Mouse (Mus musculus): ENCODE data around the gene Nek4. TPM values are rescaled to one million over a fixed set of nuclear protein-coding genes. Genes with fewer than 3 reads are reported as not detected.

Gene Nek4
- polyA plus RNA-seq, 1 experiment: 5.0 TPM

DNA sequence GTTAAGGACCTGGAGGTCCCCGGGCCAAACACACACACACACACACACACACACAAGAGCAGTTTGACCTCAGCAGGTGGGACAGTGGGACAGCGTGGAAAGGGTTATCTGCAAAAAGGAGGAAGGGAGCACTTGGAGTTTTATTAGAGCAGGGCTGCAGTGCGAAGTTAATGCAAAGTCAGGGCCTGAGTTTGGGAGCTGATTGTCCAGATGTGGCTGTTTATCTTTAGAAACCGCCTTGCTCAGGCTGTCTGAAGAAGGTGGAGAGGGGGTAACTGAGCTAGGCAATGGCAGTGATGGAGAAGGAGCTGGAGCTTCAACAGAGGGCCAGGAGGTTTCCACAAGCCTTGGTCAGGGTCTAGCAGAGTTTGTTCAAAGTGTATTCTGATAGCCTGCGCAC lies 55.6 kb downstream of the Nek4 start:
- peaks cover 3% of the 10 kb centered on the region for H3K4me1 ChIP-seq (ENCODE audit: control insufficient read depth, insufficient read depth, insufficient read length, low read length)
- H3K27ac ChIP-seq (replicated peaks; ENCODE audit: low read depth, low read length): no peak overlapping the region
- H3K4me3 ChIP-seq (ENCODE audit: insufficient read depth, low read depth, low read length): no peak overlapping the region

DNA sequence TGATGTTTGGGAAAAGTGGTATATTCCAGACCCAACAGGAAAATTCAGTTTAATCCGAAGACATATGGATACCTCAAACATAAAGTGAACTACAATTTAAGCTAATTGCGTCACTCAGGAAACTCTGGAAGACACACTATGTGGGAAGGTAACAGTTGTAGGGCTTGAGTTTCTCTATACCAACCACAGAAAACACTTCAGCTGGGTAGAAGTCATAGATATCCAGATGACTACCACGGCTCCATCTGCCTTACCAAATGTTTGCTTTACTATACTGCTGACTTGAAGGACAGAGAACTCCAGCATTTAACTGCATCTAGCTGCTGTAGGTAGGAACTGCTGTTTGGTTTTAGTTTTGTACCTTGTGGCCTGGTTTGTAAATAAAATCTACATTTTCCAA lies 60.4 kb downstream of the Nek4 start:
- Histone ChIP-seq H3K4me1 (ENCODE audit: control insufficient read depth, insufficient read depth, insufficient read length, low read length) (no peaks in the 10 kb centered on the region), H3K4me3 (ENCODE audit: insufficient read depth, low read depth, low read length) (no peak overlapping the region), H3K27ac (replicated peaks; ENCODE audit: low read depth, low read length) (no peak overlapping the region)

DNA sequence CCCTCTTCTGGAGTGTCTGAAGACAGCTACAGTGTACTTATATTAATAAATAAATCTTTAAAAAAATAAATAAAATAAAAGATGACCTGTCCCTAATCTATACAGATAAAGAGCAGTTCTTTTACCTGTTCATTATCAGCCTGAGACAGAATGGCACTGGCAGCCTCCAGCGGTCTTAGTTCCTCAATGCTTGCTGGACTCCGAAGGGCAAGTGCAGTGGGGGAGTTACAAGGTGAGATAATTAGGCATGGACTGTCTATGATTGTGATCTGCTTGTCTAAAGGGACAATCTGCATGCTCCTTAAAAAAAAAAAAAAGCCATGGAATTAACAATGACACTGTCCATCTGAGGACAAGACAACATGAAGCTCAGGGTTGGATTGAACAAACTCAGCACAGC lies 62.8 kb downstream of the Nek4 start:
- Histone ChIP-seq H3K4me3 (ENCODE audit: insufficient read depth, low read depth, low read length) (no peak overlapping the region), H3K27ac (replicated peaks; ENCODE audit: low read depth, low read length) (no peak overlapping the region), H3K4me1 (ENCODE audit: control insufficient read depth, insufficient read depth, insufficient read length, low read length) (0 out of 2 replicates have a peak, but pooled peaks cover 4% of the 10 kb centered on the region)

DNA sequence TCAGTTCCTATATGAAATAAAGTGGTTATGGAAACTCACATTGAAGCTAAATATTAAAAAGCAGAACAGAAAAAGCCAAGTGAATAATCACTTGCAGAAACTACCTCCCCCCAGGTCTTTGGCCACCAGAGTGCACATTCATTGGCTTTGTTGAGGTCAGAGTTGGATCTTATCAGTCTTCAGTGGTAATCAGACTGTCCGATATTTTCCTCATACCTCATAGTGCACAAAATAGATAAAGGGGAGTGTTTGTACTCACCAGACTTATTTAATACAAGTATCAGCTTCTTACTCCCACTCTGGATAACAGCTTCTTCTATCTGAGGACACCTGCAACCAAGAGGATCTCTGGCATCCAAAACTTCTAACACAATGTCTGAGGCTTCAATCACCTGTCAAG lies 64.9 kb downstream of the Nek4 start:
- H3K27ac ChIP-seq (replicated peaks; ENCODE audit: low read depth, low read length): no peak overlapping the region
- H3K4me1 ChIP-seq (ENCODE audit: control insufficient read depth, insufficient read depth, insufficient read length, low read length): peaks cover 6% of the 10 kb centered on the region; the same call in 1 of the 2 replicates
- no peak overlapping the region for H3K4me3 ChIP-seq (ENCODE audit: insufficient read depth, low read depth, low read length)

DNA sequence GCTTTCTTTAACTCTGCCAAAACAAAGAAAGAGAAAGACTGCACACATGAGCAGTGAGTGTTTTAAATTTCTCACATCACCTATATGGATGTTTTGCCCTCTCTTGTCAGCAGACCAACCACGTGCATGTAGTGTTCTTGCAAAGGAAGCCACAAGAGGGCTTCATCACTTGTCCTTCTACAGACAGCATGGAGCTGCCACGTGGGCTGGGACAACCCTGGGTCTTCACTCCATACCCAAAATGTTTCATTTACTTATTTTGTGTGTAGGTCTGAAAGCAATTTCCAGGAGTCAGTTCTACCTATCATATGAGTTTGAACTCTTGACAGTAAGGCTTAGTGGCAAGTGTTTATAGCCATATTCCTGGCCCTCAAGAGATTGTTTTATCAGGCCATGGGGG lies 66.7 kb downstream of the Nek4 start:
- Histone ChIP-seq H3K4me3 (ENCODE audit: insufficient read depth, low read depth, low read length) (peak overlapping the region; percentile 84), H3K4me1 (ENCODE audit: control insufficient read depth, insufficient read depth, insufficient read length, low read length) (peaks cover 6% of the 10 kb centered on the region; the same call in 1 of the 2 replicates), H3K27ac (replicated peaks; ENCODE audit: low read depth, low read length) (no peak overlapping the region)

DNA sequence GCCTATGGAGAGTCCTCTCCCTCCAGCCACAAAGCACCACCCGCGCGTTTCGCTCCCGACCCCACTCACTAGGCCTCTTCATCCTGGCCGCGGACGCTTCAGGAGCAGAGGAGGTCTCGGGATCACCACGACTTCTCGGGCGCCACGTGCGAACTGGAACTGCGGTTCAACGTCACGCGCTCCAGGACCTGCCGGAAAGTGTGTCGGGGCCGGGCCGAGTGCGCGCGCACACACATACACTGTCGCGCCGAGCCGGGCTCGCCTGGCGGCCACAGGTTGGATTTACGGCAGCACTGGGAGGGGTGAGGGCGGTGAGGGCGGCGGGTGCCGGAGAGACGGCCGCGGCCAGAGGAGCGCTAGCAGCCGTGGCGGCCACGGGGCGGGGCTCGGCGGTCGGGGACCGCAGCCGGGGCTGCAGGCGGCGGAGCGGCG lies 67.7 kb downstream of the Nek4 start, which contains the start of the genes Pbrm1 and Gnl3:
Gene Pbrm1, plus strand, starts transcription at position 279 of the 432 bp plus-strand sequence.
Gene Gnl3, minus strand, starts transcription at position 293 of the 432 bp plus-strand sequence.
- peaks cover 6% of the 10 kb centered on the region; the same call in 1 of the 2 replicates for H3K4me1 ChIP-seq (ENCODE audit: control insufficient read depth, insufficient read depth, insufficient read length, low read length)
- H3K27ac ChIP-seq (replicated peaks; ENCODE audit: low read depth, low read length): peak within 1 kb of the TSS; percentile 82
- peak within 1 kb of the TSS; percentile 84 for H3K4me3 ChIP-seq (ENCODE audit: insufficient read depth, low read depth, low read length)

DNA sequence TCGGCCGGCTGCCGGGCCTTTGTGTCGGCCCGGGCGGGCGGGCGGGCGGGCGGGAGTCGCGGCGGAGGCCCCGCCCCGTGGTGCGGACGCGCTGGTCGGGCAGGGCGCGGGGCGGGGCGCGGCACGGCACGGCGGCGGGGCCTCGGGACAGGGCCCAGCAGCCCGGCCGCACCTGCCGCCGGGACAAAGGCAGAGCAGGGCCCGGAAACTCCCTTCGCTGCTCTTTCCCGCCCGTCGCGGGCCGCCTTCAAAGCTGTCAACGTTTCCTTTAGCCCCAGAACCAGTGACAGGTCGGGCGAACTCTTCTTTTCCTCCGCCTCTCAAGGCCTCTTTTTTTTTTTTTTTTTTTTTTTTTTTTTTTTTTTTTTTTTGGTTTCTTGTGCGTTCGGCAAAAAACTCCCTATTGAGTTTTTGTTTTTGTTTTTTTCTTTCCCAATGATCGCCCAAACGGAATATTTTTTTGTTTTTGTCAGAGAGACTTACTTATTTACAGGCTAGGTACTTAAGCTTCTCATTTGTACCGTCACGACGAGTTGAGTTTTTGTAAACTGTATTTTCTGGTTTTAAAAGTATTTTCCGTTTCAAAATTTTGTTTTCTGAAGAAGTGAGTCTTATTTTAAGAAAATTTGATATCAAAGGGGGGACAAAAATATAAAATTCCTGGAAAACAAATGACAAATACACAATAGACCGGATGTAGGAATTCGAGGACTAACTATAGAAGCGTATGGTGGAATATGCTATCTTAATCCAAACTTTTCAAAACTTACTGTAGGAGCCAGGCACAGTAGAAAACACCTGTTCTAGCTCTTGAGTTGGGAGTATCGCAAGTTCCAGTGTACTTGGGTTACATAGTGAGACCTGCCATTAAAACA lies 68.4 kb downstream of the Nek4 start:
- H3K4me3 ChIP-seq (ENCODE audit: insufficient read depth, low read depth, low read length): peak overlapping the region; percentile 84
- H3K4me1 ChIP-seq (ENCODE audit: control insufficient read depth, insufficient read depth, insufficient read length, low read length): peaks cover 6% of the 10 kb centered on the region; the same call in 1 of the 2 replicates
- peak overlapping the region; percentile 82 for H3K27ac ChIP-seq (replicated peaks; ENCODE audit: low read depth, low read length)

DNA sequence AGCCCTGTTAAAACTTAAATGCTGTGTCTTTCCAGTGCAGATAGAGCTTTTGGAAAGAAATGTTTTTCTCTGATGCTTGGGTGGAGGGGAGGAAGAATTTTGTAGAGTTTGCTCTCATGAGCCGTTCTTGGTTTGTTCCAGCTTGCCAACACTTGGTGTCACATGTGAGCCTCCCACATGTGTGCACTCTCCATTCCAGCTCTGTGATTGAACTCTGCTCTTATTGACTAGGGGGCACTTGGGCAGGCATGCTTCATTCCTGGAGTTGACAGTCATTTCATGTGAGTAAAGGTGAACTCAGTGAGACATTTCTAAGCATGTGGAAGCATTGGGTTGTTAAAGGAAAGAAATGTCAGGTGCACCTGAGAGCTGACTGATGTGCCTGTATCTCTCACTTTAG lies 71.4 kb downstream of the Nek4 start:
- Histone ChIP-seq H3K4me3 (ENCODE audit: insufficient read depth, low read depth, low read length) (no peak overlapping the region), H3K4me1 (ENCODE audit: control insufficient read depth, insufficient read depth, insufficient read length, low read length) (peaks cover 6% of the 10 kb centered on the region; the same call in 1 of the 2 replicates), H3K27ac (replicated peaks; ENCODE audit: low read depth, low read length) (no peak overlapping the region)

DNA sequence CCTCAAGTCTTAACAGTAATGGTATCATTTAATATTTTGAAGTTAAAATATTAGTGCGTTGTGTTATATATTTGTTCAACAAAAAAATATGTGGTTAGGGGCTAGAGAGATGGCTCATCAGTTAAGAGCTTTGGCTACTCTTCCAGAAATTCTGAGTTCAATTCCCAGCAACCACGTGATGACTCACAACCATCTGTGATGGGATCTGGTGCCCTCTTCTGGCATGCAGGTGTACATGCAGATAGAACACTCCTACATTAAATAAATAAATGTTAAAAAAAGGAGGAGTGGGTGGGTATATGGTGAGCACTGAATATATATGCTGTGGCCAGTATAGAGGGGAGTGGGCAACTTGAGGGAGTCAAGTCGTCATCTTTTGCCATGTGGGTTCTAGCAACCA lies 74.6 kb downstream of the Nek4 start:
- H3K4me3 ChIP-seq (ENCODE audit: insufficient read depth, low read depth, low read length): no peak overlapping the region
- H3K4me1 ChIP-seq (ENCODE audit: control insufficient read depth, insufficient read depth, insufficient read length, low read length): no peaks in the 10 kb centered on the region
- H3K27ac ChIP-seq (replicated peaks; ENCODE audit: low read depth, low read length): no peak overlapping the region

Other genes starting within 250 kb of the Nek4 start
- gene Sfmbt1, start 236.5 kb upstream of the Nek4 start, polyA plus RNA-seq (2012; ENCODE audit: insufficient read depth, insufficient read length, missing spikeins): 8.2 and 8.3 TPM in 2 replicates
- 37.1 and 40.5 TPM in 2 replicates for gene Tmem110, start 125.8 kb upstream of the Nek4 start, polyA plus RNA-seq (2012; ENCODE audit: insufficient read depth, insufficient read length, missing spikeins)
- 6.8 and 12.9 TPM in 2 replicates for gene Mustn1, start 72.2 kb upstream of the Nek4 start, polyA plus RNA-seq (2012; ENCODE audit: insufficient read depth, insufficient read length, missing spikeins)
- 0.96 and 1.3 TPM in 2 replicates for gene Itih4, start 64.9 kb upstream of the Nek4 start, polyA plus RNA-seq (2012; ENCODE audit: insufficient read depth, insufficient read length, missing spikeins)
- gene Itih3, start 27.6 kb upstream of the Nek4 start, polyA plus RNA-seq (2012; ENCODE audit: insufficient read depth, insufficient read length, missing spikeins): 0.55 TPM in 1 of 2 replicates, not detected in the other
- 0.55 TPM in 1 of 2 replicates, not detected in the other for gene Itih1, start 8.1 kb upstream of the Nek4 start, polyA plus RNA-seq (2012; ENCODE audit: insufficient read depth, insufficient read length, missing spikeins)
- gene Glt8d1, start 50.0 kb downstream of the Nek4 start, polyA plus RNA-seq (2012; ENCODE audit: insufficient read depth, insufficient read length, missing spikeins): 12.4 and 13.8 TPM in 2 replicates
- gene Spcs1, start 50.3 kb downstream of the Nek4 start, polyA plus RNA-seq (2012; ENCODE audit: insufficient read depth, insufficient read length, missing spikeins): 153 and 202 TPM in 2 replicates
- 12.9 and 19.0 TPM in 2 replicates for gene Pbrm1, start 67.8 kb downstream of the Nek4 start, polyA plus RNA-seq (2012; ENCODE audit: insufficient read depth, insufficient read length, missing spikeins)
- 25.5 and 43.9 TPM in 2 replicates for gene Gnl3, start 67.8 kb downstream of the Nek4 start, polyA plus RNA-seq (2012; ENCODE audit: insufficient read depth, insufficient read length, missing spikeins)
- gene Smim4, start 177.6 kb downstream of the Nek4 start, polyA plus RNA-seq (2012; ENCODE audit: insufficient read depth, insufficient read length, missing spikeins): 119 and 175 TPM in 2 replicates
- 2.5 and 4.0 TPM in 2 replicates for gene Nt5dc2, start 179.7 kb downstream of the Nek4 start, polyA plus RNA-seq (2012; ENCODE audit: insufficient read depth, insufficient read length, missing spikeins)
- 25.2 and 28.0 TPM in 2 replicates for gene Stab1, start 217.3 kb downstream of the Nek4 start, polyA plus RNA-seq (2012; ENCODE audit: insufficient read depth, insufficient read length, missing spikeins)